Mouse (Mus musculus): Measurements from ENCODE around the gene Hand1.
"Not testable (repeated sequence)": the region's sequence is repeated elsewhere in the genome, so short reads cannot be mapped to it uniquely, and the experiment has no call there.

Gene Hand1

DNA sequence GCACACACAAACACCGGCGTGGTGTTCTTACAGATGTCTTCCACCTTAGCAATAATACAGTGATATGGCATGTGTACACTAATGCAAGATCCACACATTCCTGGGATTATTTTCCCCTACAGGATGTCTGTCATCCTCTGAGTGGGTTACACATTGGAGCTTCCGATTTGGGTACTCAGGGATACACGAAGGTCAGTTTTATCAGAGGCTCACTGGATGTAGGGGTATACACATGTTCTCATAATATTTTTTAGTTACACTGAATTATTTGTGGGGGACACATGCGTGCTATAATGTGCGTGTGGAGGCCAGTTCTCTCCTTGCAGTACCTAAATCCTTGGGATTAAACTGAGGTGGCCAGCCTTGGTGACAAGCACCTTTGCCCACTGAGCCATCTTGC lies 1.4 kb upstream of the Hand1 start:
- no peak for DNase-seq (ENCODE audit: extremely low read depth, low read depth)

DNA sequence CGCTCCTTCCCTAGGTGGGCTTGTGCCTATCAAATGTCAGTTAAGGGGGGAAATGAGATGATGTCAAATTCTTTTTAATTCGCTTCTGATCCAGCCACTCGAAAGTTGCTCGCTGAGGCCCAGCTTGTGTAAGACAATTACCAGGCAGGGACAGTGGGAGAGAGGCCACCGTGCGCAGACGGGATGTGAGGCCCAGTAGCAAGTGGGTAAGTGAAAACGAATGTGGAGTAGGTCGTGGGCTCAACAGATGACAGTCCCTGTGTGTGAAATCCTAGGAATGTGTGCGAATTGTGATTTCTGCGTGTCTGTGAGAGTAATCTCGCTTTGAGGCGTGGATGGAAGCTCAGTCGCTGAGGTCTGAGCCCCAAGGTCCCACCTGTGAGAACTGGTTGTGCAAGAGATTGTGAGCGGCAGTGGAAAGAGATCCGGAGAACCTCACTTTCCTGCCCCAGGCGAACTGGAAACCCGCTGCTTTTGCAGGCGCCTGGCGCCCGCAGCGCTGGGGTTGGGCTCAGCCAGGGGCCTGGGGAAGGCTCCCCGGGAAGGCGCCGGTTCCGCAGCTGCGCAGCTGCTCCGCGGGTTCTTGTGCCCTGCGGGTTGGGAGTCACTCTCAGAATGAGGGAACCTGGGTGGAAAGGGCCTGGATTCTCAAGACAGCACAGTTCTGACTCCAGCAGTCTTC lies 819 bp upstream of the Hand1 start:
- DNase-seq (ENCODE audit: extremely low read depth, low read depth) = no peak

DNA sequence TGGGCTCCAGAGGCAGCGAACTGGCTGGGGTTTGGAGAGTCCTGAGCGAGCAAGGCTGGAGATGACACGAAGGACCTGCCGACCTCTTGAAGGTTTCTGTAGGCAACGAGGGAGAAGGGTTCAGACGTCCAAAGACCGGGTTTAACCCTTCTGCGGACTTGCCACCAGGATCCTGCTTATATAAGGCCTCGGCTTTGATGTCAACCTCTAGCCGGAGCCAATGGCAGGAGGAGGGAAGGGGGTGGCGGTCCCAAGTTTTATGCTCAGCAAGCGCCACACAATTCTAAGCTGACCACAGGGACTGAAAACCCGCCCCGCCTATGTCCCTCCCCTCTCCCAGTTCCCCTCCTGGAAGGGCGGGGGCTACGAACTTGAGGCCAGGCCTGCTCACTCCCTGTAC lies 757 bp downstream of the Hand1 start:
- DNase-seq (ENCODE audit: extremely low read depth, low read depth) = no peak

DNA sequence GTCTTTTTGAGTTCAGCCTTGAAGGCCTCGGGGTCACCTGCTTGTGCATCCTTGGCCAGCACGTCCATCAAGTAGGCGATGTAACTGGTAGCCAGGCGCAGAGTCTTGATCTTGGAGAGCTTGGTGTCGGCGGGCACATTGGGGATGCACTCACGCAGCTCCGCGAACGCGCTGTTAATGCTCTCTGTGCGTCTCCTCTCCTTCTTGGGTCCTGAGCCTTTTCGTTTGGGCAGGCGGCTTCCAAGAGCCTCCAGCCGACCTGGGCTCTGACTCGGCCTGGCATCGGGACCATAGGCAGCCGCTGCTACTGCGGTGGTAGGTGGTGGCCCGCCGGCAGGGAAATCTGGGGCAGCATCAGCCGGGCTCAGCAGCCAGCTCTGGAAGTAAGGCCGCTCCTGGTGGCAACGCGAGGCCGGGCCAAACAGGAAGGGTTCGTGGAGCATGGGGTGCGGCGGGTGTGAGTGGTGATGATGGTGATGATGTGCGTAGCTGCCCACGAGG lies 1.3 kb downstream of the Hand1 start:
- DNase-seq (ENCODE audit: extremely low read depth, low read depth) = no peak

DNA sequence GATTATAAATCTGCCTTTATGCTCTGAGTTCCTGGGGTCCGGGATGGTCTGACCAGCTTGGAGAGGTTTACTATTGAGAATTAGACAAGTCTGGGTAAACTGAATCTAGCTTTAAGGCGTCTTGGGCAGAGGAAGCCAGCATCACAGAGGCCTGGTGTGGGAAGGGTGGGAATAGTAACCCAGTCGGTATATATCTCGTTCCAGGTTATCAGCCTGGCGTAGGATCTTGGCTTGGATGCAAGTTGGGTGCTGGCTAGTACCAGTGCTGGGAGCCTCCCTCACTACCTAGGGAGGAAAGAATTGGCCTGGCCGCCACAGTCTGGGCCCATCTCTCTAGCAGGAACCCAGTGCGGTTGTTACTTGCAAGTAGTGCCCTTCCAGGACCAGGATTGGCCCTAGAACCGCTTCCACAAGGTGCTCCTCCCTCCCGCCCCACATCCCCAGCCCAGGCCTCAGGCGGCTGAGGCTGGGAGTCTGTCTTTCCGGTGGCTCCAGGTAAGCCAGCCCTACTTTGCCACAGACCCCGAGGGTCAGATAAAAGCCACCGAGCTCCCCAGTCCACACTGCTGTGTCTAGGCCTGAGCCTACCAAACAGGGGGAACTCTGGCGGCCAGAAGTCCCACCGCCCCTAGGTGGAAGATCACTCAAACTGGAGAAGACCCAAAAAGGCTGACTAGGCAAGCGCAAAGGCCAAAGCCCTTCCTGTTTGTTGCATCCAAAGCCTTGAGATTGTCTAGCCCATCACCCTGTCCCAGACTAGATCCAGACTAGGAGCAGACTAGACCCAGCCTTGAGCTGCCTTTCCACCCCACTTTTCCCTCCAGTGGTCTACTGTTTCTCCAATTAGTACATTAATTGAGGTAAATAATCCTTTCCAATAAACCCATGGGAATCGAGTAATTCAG lies 2.5 kb downstream of the Hand1 start:
- no peak for DNase-seq (ENCODE audit: extremely low read depth, low read depth)

DNA sequence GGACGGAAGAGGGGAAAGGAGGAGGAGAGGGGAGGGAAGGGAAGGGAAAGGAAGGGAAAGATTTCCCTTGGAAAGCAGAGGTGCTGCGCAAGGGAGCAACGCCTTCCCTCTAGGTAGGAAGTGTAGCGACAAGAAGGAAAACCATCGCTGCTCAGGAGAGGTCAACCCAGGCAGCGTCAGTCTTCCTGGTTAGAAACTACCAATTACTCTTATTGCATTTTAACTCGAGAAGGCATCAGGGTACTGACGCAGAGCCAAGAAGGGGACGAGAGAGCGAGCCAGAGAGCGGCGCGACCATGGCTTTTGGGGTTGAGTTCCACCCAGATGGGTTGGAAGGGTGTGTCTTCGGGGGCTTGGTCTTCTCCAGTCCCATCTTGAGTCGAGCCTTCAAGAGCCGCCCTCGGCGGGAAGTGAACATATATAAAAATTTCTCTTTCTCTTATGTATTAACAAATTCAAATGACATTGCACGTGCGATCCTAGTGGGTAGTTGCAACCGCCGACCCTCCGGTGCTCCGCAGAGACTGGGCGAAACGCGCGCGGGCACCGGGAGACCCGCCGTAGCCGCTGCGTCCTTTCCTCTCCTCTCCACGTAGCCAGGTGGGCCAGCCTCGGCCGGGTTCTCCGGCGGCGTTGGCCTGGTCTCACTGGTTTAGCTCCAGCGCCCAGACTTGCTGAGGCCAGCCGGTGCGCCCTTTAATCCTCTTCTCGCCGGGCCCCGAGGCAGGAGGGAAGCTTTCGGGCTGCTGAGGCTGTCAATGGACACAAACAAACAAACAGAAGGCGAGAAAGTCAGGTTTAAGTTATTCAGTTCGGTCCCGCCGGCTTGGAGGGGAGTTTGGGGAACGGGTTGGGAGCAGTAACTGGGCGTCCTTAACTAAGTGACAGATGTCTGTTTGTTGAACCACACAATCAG lies 3.4 kb downstream of the Hand1 start:
- no peak for DNase-seq (ENCODE audit: extremely low read depth, low read depth)

DNA sequence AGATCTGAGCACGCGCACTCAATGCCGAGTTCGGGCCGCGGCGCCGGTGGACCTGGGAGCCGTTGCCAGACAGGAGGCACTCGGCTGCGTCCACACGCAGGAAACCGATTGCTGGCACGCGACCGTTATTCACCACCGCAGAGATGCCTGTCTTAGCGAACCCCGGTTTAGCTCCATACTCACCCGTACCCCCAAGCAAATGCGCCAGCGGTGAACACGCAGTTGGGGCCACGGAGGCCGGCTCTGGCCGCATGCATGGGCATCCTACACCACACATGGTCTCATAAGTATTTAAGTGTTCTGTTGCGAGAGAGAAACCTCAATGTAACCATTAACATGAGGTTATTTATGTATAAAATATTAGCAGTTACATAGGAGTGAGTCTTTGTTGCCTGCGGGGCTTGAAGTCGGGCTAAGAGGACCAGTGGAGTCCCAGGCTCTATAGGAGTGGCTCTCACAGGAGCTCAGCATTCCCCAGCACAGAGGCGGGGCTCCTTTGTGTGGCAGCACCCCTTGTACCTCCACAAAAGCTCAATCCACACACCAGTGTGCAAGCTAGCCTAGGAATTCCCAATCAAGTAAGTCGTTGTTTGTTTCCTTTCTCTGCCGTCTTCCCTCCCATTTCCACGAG lies 4.6 kb downstream of the Hand1 start:
- DNase-seq (ENCODE audit: extremely low read depth, low read depth) = no peak

DNA sequence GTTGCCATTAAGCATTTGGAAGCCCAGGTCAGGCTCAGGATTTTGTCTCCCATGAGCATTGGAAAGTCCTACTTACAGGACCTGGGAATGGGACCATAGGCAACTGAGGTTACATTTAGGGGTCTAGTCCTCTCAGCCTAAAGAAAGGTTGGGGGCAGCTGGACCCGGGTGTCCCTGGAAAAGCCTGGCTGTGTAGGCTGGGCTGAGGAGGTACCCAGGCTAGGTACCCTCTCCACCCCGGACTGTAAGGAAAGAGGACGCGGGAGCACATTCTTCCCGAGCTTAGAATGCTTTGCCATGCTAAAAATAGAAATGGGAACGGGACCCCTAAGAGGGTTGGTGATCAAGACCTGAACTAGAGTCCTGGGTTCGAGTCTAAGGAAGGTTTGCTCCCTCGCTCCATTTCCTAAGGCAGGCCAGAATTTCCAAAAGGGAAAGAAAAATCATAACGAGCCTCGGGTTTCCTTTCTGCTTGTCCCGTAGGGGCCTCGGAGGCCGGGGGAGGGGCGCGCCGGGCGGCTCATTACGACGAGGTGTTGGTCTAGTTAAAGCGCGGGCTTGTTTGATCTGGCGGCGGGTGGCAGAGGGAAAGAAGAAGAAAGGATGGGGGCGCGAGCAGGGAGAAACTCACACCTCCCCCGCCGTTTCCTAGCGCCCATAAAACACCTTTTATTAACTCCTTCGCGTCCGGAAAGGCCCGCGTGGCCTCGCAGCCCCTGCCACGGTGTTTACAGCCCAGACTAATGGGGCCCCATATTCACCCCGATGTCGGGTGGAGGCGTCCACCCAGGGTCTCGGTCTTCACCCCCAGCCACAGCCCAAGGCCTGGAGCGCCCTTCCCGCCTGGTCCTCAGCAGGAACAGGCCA lies 5.3 kb downstream of the Hand1 start:
- DNase-seq (ENCODE audit: extremely low read depth, low read depth) = no peak

DNA sequence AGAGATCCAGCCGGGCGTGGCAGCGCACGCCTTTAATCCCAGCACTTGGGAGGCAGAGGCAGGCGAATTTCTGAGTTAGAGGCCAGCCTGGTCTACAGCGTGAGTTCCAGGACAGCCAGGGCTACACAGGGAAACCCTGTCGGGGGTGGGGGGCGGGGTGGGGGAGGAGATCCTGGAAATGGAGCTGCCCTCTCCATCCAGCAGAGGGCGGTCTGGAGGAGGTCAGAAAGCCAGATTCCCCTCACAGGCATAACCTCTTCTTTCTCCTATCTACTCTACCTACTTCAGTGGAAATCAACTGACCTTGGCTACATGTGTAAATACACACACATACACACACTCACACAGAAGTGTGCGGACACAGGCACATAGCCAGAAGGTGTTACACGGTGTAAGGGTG lies 7.4 kb downstream of the Hand1 start:
- DNase-seq (ENCODE audit: extremely low read depth, low read depth) = not testable (repeated sequence)

DNA sequence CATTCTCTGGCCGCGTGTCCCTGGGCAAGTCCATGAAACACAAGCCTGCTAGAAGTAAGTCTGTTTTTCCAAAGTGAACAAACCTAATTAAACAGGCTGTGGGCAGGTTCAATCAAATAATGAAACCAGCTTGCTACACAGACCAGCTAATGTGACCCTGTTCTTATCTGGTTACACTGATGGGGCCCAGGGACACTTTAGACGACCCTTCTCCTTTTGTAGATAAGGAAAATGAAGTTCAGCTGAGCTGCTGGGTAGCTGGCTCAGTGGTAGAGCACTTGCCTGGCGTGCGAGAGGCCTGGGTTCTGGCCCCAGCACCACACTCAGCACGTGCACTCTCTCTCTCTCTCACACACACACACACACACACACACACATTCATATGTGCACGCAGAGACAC lies 8.9 kb downstream of the Hand1 start:
- DNase-seq (ENCODE audit: extremely low read depth, low read depth) = no peak

DNA sequence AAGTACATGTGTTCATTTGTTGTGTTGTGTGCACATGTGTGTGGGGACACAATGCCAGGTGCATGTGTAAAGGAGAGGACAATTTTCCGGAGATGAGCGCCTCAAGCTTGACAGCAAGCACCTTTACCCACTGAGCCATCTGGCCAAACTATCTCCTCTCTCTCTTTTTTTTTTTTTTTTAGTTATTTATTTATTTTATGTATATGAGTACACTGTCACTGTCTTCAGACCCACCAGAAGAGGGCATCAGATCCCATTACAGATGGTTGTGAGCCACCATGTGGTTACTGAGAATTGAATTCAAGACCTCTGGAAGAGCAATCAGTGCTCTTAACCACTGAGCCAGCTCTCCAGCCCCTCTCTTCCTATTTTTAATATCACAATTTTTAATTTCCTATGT lies 9.5 kb downstream of the Hand1 start:
- DNase-seq (ENCODE audit: extremely low read depth, low read depth) = not testable (repeated sequence)

DNA sequence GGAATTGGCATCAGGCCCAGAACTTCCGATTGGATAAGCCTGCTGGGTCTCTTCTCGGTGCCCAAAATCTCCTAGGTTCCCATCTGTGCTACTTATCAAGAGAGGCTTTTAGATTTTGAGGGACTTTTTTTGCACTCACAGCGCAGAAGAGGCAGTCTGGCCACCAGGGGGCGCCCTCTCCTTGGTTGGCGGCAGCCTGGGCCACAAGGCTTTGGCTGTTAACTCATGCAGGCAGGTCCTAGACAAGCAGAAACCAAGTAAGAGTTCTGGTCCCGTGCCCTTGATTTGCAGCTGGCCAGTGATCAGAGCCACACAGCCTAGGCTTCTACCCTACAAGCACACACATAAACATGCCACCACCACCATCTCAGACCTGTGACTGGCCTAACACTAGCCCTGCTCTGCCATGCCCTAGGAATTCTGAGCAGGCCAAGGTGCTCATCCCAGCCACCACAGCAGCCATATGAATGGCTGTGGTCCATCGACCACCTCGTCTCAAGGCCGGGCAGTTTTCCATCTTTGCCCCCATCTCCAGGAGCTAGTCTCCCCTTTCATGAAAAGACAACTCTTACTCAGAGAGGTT lies 12.5 kb downstream of the Hand1 start:
- DNase-seq (ENCODE audit: extremely low read depth, low read depth) = peak; percentile 49

DNA sequence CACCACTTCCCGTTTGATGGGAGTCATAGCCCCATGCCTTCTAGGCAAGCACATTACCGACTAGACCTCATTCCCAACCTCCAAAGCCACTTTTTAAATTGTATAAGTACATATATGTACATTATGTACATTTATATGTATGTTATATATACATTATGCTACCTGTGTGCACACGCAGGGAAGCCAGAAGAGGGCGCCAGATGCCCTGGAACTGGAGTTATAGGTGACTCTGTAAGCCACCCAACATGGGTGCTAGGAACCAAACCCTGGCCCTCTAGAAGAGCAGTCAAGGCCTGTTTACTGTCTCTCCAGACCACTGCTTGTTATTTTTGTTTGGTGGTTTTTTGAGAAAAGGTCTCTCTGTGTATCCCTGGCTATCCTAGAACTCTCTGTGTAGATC lies 14.4 kb downstream of the Hand1 start:
- no peak for DNase-seq (ENCODE audit: extremely low read depth, low read depth)

DNA sequence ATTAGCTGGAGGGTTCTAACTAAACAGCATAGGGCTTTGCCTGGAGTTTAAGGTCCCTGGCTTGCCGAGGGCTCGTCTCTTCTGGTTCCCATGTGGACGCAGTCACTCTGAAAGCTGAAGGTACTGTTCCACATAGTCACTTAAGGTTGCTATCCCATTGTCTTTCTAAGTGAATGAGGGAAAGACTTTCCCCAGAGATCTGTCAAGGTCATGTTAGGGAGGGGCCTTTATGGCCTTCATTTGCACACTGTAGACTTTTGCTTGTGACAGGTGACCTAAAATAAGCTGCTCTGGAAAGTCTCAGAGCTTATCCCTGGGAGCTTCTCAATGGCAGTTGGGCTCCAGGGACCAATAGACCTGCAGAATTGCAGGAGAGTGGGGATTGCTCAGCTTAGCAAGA lies 19.0 kb downstream of the Hand1 start:
- no peak for DNase-seq (ENCODE audit: extremely low read depth, low read depth)

DNA sequence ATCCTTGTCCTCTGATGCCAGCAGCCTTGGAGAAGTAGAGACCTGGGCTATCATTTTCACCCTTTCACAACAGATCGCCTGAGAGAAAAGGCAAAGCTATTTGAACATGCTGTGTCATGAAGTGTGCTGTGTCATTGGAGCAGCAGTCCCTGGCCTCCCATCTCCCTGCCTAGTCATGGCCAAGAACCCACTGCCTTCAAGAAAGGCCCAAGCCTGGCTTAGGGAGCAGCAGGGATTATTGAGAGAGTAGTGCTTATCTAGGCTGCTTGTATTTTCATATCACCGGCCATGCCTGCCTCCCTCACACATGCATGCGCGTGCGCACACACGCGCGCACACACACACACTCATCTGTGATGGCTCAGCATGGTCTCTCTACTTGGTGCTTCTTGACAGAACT lies 20.4 kb downstream of the Hand1 start:
- no peak for DNase-seq (ENCODE audit: extremely low read depth, low read depth)

DNA sequence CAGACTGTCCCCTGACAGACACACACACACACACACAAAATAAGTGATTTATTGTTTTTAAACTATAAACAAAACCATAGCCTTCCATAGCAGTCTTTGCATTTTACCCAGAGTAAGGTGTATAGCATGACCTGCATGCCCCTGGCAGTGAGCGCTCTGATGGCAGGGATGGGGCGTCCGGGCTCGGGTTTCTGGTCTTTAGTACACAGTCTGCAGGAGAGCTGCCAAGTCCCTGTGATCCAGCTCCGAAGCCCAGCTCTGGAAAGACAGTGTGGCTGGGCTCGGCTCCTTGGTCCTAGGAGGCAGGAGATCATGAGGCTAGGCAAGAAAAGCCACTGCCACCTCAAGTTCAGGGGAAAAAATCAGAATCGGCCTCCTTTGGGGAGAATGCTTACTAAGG lies 21.6 kb downstream of the Hand1 start:
- DNase-seq (ENCODE audit: extremely low read depth, low read depth) = no peak

DNA sequence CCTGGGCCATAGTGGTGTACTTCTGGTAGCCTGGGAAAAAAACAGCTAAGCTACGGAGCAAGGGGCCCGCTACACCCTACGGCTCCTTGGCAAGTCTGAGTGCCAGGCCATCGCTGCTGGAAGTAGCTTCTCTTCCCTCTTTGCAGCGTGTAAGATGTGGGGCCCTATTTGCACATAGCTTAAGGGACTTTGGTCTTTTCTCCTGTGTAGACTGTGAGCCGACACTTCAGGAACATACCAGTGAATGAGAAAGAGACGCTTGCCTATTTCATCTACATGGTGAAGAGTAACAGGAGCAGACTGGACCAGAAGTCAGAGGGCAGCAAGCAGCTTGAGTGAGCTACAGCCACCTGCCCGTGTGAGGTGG lies 22.9 kb downstream of the Hand1 start:
- no peak for DNase-seq (ENCODE audit: extremely low read depth, low read depth)

DNA sequence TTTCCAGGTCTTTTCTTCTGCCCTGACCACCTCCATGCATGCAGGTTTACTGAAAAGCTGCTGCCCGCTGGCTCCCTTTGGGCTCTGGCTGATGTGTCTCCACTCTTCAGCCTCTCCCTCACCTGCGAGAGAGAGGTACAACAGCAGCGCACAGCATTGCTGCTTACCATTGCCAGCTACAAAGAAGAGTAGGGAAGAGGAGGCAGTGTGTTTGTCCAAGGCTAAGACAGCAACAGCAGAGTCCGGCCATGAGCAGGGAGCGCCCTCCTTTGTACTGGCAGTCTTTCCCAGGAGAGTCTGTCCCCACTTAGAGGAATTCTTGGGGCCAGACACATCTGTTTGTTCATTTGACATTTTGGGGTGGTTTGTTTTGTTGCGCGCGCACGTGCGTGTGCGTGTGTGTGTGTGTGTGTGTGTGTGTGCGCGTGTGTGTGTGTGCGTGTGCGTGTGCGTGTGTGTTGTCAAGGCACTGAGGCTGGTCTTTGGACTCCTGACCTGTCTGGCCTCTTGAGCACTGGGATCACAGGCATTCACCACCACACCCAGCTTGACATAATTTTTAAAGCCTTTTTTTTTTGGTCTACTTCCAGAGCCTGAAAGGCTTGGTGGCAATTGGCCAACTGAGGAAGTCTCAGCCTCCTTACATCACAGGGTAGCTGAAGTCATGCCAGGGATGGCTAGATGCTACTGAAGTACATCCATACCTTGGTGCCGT lies 23.4 kb downstream of the Hand1 start:
- no peak for DNase-seq (ENCODE audit: extremely low read depth, low read depth)

DNA sequence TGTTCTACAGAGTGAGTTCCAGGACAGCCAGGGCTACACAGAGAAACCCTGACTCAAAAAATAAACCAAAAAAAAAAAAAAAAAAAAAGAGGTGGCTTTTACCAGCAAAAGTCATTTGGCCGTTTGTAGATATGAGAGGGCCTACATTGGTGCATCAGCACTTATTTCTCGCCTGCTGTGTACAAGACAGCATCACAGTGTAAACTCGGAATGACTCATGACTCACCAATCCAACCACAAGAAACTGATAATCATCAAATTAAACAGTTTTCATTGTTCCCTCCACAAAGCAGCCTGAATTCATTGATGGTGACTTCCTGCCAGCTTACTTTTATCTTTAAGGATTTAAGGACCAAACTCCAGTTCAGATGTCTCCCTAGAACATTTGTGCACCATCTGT lies 27.6 kb downstream of the Hand1 start:
- DNase-seq (ENCODE audit: extremely low read depth, low read depth) = no peak

All from MEL-GATA-1-ER (cell line).